Mouse (Mus musculus) heart, postnatal 0 days (tissue): ENCODE results near the gene Gm13694.

Experiments used
- CTCF ChIP-seq: IDR thresholded peaks from 2 replicates; pipeline ENCODE4 v1.5.1; 2016; ENCODE audit warnings: antibody characterized with exemption, control low read depth, low read depth
- EP300 ChIP-seq: IDR thresholded peaks from 2 replicates; pipeline ENCODE4 v1.6.1; 2016; ENCODE audit warnings: antibody characterized with exemption, low read depth

- TF ChIP-seq CTCF = no peak
- no peak for TF ChIP-seq EP300
Observed at GRCm38 (mm10) chr2:84023319-84023718, 44.6 kb downstream of the Gm13694 start.
